Mouse (Mus musculus): ENCODE measurements around the gene Mast4.

Gene Mast4

GRCm38 (mm10) chr13:102931951-102932350, 402.3 kb downstream of the Mast4 start:
- no peak for DNase-seq (ENCODE audit: inconsistent ontology term)

GRCm38 (mm10) chr13:102925844-102926598, 408.3 kb downstream of the Mast4 start:
- no peak for DNase-seq (ENCODE audit: inconsistent ontology term)

GRCm38 (mm10) chr13:102919741-102920140, 414.6 kb downstream of the Mast4 start:
- DNase-seq (ENCODE audit: inconsistent ontology term): no peak

- DNase-seq (ENCODE audit: inconsistent ontology term): no peak
Measured at GRCm38 (mm10) chr13:102918616-102919015, 415.7 kb downstream of the Mast4 start.

DNA sequence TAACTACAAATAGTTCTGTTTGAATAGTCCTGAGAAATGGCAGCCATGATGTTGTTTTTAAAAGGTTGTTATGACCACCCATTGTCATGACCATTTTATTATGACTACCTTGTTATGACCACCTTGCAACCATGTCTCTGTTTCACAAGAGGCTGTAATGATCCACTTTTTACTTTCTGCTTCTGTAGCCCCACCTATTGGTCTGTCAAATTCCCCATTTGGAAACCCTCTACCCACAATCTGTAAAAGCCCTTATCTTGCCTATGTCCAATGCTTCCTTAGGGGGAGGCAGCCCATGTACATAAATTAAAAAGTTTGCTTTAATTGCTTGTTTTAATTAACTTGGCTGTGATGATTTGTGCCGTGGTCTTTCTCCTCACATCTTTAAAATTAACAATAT, 419.0 kb downstream of the Mast4 start:
- DNase-seq (ENCODE audit: inconsistent ontology term): no peak

- no peak for DNase-seq (ENCODE audit: inconsistent ontology term)
Measured at GRCm38 (mm10) chr13:102914800-102915199, 419.5 kb downstream of the Mast4 start.

DNA sequence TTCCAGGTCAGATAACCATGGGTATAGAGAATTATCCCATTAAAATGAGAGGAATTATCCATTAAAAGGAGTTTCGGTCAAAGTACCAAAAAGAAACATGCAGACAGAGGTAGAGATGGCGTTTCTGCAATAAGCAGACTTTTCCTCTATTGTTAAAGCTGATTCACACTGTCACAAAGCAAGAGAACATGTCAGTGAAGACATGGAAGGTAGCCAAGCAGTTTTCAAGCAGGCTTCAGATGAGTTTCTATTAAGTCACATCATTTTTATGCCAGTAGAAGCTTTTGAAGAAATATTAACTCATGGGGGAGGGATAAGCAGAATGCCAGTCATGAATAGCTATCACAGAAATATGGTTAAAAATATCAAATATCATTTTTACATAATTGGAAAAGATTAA, 420.4 kb downstream of the Mast4 start:
- DNase-seq (ENCODE audit: inconsistent ontology term): no peak

DNA sequence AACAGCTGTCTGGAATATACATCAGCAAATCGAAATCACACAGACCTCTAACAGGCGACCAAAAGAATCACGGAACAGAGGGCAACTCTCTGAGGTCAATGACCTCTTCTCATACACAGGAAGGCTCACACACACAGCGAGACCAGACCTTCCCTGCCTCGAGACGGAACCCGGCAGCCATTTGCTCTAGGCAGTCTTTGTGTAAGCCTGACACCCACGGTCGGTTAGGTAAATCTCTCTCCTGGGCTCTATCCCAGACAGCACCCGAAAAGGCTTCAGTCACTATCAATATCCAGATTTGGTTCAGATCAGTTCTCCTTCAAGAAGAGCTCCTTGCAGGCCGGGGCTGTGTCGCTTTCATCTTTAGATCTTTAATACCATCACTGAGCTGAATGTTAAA, 421.4 kb downstream of the Mast4 start:
- no peak for DNase-seq (ENCODE audit: inconsistent ontology term)

- DNase-seq (ENCODE audit: inconsistent ontology term): no peak
Measured at GRCm38 (mm10) chr13:102909654-102910418, 424.5 kb downstream of the Mast4 start.

- DNase-seq (ENCODE audit: inconsistent ontology term): no peak
Measured at GRCm38 (mm10) chr13:102906661-102907009, 427.7 kb downstream of the Mast4 start.

GRCm38 (mm10) chr13:102906004-102906660, 428.2 kb downstream of the Mast4 start:
- DNase-seq (ENCODE audit: inconsistent ontology term): peak; percentile 96

DNA sequence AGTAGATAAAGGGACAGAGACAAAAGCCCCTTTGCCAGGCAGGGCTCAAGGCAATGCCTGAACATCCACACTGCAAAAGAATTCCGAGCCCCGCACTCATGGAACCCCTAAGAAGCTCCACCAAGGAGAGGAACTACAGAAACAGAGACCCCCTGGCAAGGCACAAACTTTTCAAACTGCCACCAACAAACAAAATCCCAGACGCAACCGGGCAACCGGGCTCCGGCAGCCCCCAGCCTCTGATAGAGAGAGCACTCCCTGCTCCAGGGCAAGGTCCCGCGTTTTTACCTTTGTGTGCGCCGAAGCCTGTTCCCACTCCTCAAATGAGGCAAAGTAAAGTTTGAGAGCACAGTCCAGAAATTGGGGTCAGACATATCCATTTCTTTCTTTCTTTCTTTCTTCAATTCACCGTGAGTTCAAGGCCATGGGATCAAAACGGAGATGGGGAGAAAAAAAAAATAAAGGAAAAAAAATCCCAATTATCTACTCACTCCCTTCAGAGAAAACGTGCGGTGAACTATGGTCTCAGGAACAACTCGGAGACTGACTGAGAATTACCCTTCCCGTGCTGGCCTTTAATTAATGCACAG, 428.8 kb downstream of the Mast4 start:
- DNase-seq (ENCODE audit: inconsistent ontology term): no peak

- DNase-seq (ENCODE audit: inconsistent ontology term): no peak
Measured at GRCm38 (mm10) chr13:102903689-102904088, 430.6 kb downstream of the Mast4 start.

DNA sequence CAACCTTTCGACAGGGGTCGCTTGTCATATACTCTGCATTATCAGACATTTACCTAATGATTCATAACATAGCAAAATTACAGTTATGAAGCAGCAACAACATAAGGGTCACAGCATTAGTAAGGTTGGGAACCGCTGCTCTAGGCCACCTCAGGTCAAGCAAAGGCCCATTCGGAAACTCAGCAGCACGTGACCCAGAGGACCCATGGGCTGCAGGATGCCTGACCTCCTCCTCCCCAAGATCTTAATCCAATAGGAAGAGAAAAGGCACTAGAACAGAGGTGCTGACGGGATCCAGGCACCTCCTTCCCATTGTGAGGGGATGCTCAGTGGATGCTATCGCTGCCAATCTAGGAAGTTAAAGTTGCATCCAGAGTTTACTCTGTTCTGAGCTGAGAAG, 432.2 kb downstream of the Mast4 start:
- DNase-seq (ENCODE audit: inconsistent ontology term): no peak

GRCm38 (mm10) chr13:102900531-102900930, 433.8 kb downstream of the Mast4 start:
- DNase-seq (ENCODE audit: inconsistent ontology term): no peak

- no peak for DNase-seq (ENCODE audit: inconsistent ontology term)
Measured at GRCm38 (mm10) chr13:102900083-102900420, 434.2 kb downstream of the Mast4 start.

GRCm38 (mm10) chr13:102899253-102900082, 434.8 kb downstream of the Mast4 start:
- peak; percentile 53 for DNase-seq (ENCODE audit: inconsistent ontology term)

DNA sequence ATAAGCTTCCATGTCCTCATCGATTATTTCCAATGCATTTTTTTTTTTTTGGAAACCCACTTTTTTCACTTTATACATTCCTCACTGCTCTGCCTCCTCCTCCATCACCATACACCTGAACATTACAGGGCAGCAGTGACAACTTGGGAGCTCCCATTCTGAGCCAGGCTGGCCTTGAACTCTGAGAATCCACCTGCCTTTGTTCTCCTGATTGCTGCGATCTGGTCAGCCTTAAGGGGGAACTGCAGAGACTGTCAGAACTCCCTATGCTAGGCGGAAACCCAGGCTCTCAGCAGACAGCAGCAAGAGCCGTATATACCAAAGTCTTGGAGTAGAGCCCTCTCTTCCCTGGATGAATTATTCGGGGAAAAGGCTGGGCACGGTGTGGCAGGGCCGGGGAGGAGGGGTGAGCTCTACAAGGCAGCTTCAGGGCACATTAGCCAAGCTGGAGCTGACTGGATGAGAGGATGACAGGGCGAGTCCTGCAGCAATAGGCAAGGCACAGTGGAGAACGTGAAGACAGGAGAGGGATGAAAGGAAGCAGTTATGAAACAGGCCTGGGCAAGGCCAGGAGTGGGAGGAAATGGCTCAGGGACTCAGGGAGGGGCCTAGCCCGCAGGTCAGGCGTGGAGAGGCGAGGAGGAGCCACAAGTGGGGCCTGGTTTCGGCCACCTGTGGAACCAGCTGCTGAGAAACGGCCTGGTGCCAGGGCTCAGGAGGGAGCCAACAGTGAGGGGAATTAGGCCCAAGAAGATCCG, 435.7 kb downstream of the Mast4 start:
- DNase-seq (ENCODE audit: inconsistent ontology term): peak; percentile 68

DNA sequence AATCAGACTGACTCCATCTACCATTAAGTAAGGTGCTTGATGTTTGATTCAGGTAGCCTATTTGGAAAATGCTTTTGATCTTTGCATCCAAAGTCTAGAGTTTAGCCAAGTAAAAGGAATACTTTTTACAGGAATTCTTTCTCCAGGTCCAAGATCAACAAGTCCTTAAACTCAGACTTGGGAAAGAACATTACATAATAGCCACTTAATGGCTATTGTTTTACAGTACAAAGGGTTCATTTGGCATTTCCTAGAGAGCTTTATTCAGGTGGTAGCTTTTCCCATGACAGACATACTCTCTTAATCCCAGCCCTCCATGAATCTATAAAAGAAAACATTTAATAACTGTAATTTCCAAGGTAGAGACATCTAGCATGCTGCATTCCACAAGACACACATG, 438.0 kb downstream of the Mast4 start:
- no peak for DNase-seq (ENCODE audit: inconsistent ontology term)

DNA sequence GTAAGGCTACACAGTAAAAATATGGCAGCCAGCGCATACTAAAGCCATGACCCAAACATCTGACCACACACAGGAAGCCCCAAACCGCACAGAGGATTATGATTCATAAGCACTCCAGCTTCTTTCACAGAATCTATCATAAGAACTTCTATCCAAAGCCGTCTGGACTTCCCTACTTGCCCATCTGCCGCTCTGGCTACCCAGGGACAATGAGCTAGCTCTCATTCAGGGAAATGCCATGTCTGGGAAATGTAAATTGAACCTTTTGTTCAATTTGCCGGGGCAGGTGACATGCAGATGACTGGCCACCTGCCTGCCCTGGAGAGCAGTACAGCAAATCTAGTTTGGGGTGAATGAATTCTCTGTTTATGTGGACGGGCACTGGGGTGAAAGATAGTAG, 438.4 kb downstream of the Mast4 start:
- DNase-seq (ENCODE audit: inconsistent ontology term): peak; percentile 62
